Mouse (Mus musculus) heart, embryonic 10.5 days (tissue): Measurements from ENCODE around the gene Faf1. TPM values are rescaled to one million over a fixed set of nuclear protein-coding genes. Genes with fewer than 3 reads are reported as not detected.

ENCODE experiments used
- DNase-seq: peaks from one replicate; pipeline ENCODE4 v3.0.0-alpha.2; 2017; ENCODE audit warnings: low spot score
- H3K27ac ChIP-seq: fragments of 300-500 bp; sonication (generic); 2 replicates; pipeline ENCODE4 v1.5.1; 2016; ENCODE audit warnings: mild to moderate bottlenecking
- H3K27me3 ChIP-seq: fragments of 300-500 bp; sonication (generic); 2 replicates; pipeline ENCODE4 v1.6.1; 2016; ENCODE audit warnings: mild to moderate bottlenecking; ENCODE audit not compliant: poor library complexity, insufficient read depth, severe bottlenecking
- H3K36me3 ChIP-seq: fragments of 300-500 bp; sonication (generic); 2 replicates; pipeline ENCODE4 v1.6.1; 2016; ENCODE audit warnings: mild to moderate bottlenecking, moderate library complexity
- H3K4me1 ChIP-seq: fragments of 300-500 bp; sonication (generic); 2 replicates; pipeline ENCODE4 v1.6.1; 2016; ENCODE audit warnings: mild to moderate bottlenecking
- H3K4me3 ChIP-seq: fragments of 300-500 bp; sonication (generic); 2 replicates; pipeline ENCODE4 v1.5.1; 2016; ENCODE audit warnings: mild to moderate bottlenecking, moderate library complexity
- H3K9me3 ChIP-seq: fragments of 300-500 bp; sonication (generic); 2 replicates; pipeline ENCODE4 v1.6.1; 2016; ENCODE audit warnings: mild to moderate bottlenecking, moderate library complexity
- WGBS: fragments of 180-500 bp; shearing (Covaris S2); methylation state at CpG from one replicate; pipeline ENCODE4 v1.1.7; 2016; 5-methylcytosine and 5-hydroxymethylcytosine counted together
- polyA plus RNA-seq: library from polyadenylated mRNA; unstranded; fragments of >200 nt; fragmentation: Nextera tagmentation; extraction: Ambion mirVana; gene quantifications from 2 replicates; pipeline ENCODE4 v1.2.1, GENCODE M21; 2016

The Faf1 gene
- polyA plus RNA-seq, 1 experiment from 2014 or later = 27.0 TPM

- no peaks in the 10 kb centered on the region for H3K9me3 ChIP-seq
- H3K36me3 ChIP-seq = no peaks in the 10 kb centered on the region
- H3K4me3 ChIP-seq = peak overlapping the region; percentile 58
- peaks cover 100% of the 10 kb centered on the region for H3K27me3 ChIP-seq
- peaks cover 58% of the 10 kb centered on the region for H3K4me1 ChIP-seq
- H3K27ac ChIP-seq = no peak overlapping the region
- no peak for DNase-seq
- WGBS = 1% methylated on average over 98 of the region's 99 CpGs
These were observed 305.7 kb downstream of the Faf1 start for GRCm38 (mm10) chr4:109981871-109982680.

- Histone ChIP-seq H3K4me3 (peak overlapping the region; percentile 58), H3K9me3 (no peaks in the 10 kb centered on the region), H3K4me1 (peaks cover 51% of the 10 kb centered on the region), H3K27ac (no peak overlapping the region), H3K36me3 (no peaks in the 10 kb centered on the region), H3K27me3 (peaks cover 100% of the 10 kb centered on the region)
- no peak for DNase-seq
- 4% methylated on average over 30 of the region's 30 CpGs for WGBS
These were observed 306.4 kb downstream of the Faf1 start for GRCm38 (mm10) chr4:109982681-109983265.

DNA sequence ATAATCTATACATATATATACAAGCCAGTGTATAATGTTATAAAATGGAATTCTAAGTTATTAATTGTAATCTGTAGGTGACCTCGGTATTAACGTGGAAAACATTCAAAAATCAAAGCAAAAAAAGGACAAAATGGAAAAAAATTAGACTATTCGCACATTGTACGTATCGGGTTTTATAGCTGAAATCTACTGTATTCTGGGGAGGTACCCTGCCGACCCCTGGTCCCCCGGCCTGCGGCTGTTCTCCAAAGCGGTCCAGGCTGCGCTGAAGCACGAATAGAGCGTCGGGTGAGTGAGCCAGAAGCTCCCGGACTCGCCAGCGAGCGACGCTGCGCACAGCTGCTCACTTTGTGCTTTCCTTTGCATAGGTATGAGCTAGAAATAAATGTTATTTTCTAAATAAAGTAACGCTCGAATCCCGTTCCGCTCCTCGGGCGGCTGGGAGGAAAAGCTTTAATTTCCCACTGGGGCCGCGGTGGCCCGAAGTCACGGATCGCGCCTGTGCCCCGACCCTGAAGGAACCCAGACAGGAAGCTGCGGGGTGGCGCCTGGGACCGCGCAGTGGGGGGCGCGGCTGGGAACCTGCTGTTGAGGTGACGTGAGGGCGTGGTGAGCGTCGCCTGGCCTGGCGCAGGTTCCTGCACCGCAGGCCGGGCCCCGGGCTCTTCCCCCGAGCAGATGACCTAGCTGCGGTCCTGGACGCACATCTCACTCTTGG is 307.1 kb downstream of the Faf1 start:
- no peaks in the 10 kb centered on the region for H3K9me3 ChIP-seq
- H3K4me3 ChIP-seq = peak overlapping the region; percentile 46
- H3K4me1 ChIP-seq = peaks cover 44% of the 10 kb centered on the region
- peaks cover 100% of the 10 kb centered on the region for H3K27me3 ChIP-seq
- DNase-seq = no peak
- H3K36me3 ChIP-seq = no peaks in the 10 kb centered on the region
- under 1% methylated on average over 49 of the region's 49 CpGs for WGBS
- H3K27ac ChIP-seq = no peak overlapping the region

- H3K4me1 ChIP-seq = peaks cover 42% of the 10 kb centered on the region
- H3K9me3 ChIP-seq = no peaks in the 10 kb centered on the region
- H3K27me3 ChIP-seq = peaks cover 100% of the 10 kb centered on the region
- no peaks in the 10 kb centered on the region for H3K36me3 ChIP-seq
- H3K4me3 ChIP-seq = peak overlapping the region; percentile 46
- H3K27ac ChIP-seq = no peak overlapping the region
- under 1% methylated on average over 24 of the region's 24 CpGs for WGBS
- no peak for DNase-seq
These were observed 307.6 kb downstream of the Faf1 start for GRCm38 (mm10) chr4:109984011-109984411.

DNA sequence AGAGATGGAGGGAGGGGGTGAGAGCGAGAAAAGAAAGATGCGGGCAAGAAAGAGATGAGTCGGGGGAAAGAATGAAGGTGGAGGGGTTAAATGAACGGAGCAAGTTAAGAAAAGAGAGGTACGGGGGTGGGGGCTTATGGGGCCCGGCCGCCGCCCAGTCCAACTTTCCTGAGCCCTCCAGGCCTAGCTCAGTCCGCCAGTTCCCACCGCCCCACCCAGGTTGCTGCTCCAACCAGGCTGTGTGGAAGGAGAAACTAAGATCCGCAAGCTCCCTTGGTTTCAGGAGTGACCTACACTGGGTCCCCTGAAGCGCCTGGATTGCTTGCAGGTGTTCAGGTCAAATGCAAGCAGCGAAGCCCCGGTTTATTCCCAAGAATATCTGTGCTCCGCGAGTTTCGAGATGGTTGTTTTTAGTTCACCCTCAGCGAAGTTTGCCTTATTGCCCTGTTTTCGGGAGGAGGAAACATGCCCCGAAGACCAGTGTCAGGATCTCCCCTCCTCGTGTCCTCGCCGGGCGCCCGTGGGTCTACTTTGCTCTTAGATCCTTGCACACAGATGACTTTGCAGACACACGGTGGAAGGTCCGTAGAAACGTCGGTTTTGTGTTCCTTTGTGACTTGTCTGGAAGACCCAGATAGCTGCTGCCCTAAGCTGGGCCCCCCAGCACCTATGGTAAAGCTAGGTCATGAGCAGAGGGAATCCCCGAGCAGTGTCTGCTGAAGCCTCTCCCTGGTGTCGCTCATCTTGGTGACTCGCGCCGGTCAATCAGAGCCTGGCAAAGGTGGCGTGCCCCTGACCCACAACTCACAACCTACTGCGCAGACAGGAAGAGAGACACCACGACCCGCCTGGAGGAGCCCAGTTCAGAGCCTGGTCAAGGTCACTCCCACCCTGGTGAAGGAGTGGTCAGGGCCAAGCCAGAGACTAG is 308.4 kb downstream of the Faf1 start:
- no peak overlapping the region for H3K4me3 ChIP-seq
- no peak overlapping the region for H3K27ac ChIP-seq
- 3% methylated on average over 38 of the region's 38 CpGs for WGBS
- H3K9me3 ChIP-seq = no peaks in the 10 kb centered on the region
- peaks cover 40% of the 10 kb centered on the region for H3K4me1 ChIP-seq
- H3K27me3 ChIP-seq = peaks cover 100% of the 10 kb centered on the region
- no peaks in the 10 kb centered on the region for H3K36me3 ChIP-seq
- no peak for DNase-seq

- WGBS = 4% methylated on average over 16 of the region's 16 CpGs
- Histone ChIP-seq H3K27ac (no peak overlapping the region), H3K4me3 (no peak overlapping the region), H3K9me3 (no peaks in the 10 kb centered on the region), H3K4me1 (peaks cover 32% of the 10 kb centered on the region), H3K27me3 (peaks cover 100% of the 10 kb centered on the region), H3K36me3 (no peaks in the 10 kb centered on the region)
- peak; percentile 61 for DNase-seq
These were observed 309.2 kb downstream of the Faf1 start for GRCm38 (mm10) chr4:109985424-109986172.

- 2% methylated on average over 9 of the region's 9 CpGs for WGBS
- DNase-seq = no peak
- Histone ChIP-seq H3K27me3 (peaks cover 100% of the 10 kb centered on the region), H3K27ac (no peak overlapping the region), H3K9me3 (no peaks in the 10 kb centered on the region), H3K4me1 (peaks cover 32% of the 10 kb centered on the region), H3K36me3 (no peaks in the 10 kb centered on the region), H3K4me3 (no peak overlapping the region)
These were observed 309.9 kb downstream of the Faf1 start for GRCm38 (mm10) chr4:109986301-109986700.

GRCm38 (mm10) chr4:109986748-109987355 is 310.5 kb downstream of the Faf1 start:
- no peaks in the 10 kb centered on the region for H3K9me3 ChIP-seq
- no peaks in the 10 kb centered on the region for H3K36me3 ChIP-seq
- H3K4me3 ChIP-seq = no peak overlapping the region
- H3K4me1 ChIP-seq = peaks cover 29% of the 10 kb centered on the region
- no peak overlapping the region for H3K27ac ChIP-seq
- no peak for DNase-seq
- WGBS = 8% methylated on average over 13 of the region's 13 CpGs
- peaks cover 97% of the 10 kb centered on the region for H3K27me3 ChIP-seq

GRCm38 (mm10) chr4:109987560-109988362 is 311.4 kb downstream of the Faf1 start:
- DNase-seq = peak; percentile 72
- no peak overlapping the region for H3K4me3 ChIP-seq
- 3% methylated on average over 20 of the region's 20 CpGs for WGBS

DNA sequence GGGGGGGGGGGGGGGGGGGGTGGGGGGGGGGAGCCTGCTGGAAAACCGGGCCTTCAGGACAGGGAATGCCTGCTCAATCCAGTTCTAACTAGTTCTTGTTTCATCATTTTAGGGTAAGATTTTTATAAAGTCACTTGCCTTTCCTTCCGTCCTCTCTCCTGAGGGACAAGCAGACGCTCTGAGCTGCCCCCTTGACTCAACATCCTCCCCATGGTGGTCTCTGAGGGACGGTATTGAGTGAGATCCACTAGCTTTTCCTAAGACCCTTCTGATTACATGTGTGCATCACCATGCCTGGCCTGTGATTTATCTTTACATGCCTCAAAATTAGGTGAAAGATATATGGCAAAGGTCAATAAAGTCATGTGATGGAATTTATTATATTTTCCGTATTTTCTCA is 312.0 kb downstream of the Faf1 start:
- H3K4me1 ChIP-seq = peaks cover 18% of the 10 kb centered on the region
- peak; percentile 3 for DNase-seq
- H3K27me3 ChIP-seq = peaks cover 91% of the 10 kb centered on the region
- H3K27ac ChIP-seq = no peak overlapping the region
- no peaks in the 10 kb centered on the region for H3K36me3 ChIP-seq
- 12% methylated on average over 5 of the region's 5 CpGs for WGBS
- H3K9me3 ChIP-seq = no peaks in the 10 kb centered on the region
- H3K4me3 ChIP-seq = no peak overlapping the region

More at GRCm38 (mm10) chr4:109987560-109988362, 311.4 kb downstream of the Faf1 start:
- Histone ChIP-seq H3K36me3 (no peaks in the 10 kb centered on the region), H3K27me3 (peaks cover 97% of the 10 kb centered on the region), H3K27ac (no peak overlapping the region), H3K4me1 (peaks cover 20% of the 10 kb centered on the region), H3K9me3 (no peaks in the 10 kb centered on the region)

- 36% methylated on average over 6 of the region's 6 CpGs for WGBS
- Histone ChIP-seq H3K27ac (no peak overlapping the region), H3K36me3 (no peaks in the 10 kb centered on the region), H3K4me3 (no peak overlapping the region), H3K27me3 (peaks cover 91% of the 10 kb centered on the region), H3K9me3 (no peaks in the 10 kb centered on the region), H3K4me1 (peaks cover 11% of the 10 kb centered on the region)
- DNase-seq = peak; percentile 6
These were observed 312.8 kb downstream of the Faf1 start for GRCm38 (mm10) chr4:109989213-109989612.
